Mouse (Mus musculus) layer of hippocampus, postnatal 14 days (tissue): ENCODE measurements at regions not wholly inside any gene's neighbourhood (a gene's known extent, or its start where the extent isn't known, plus 50 kb on each side); places are given as distances from the start of the nearest gene placed in this dataset.

Experiments
- DNase-seq, 2 experiments: peaks; one replicate each; pipeline ENCODE4 v3.0.0; 2021 to 2022; ENCODE audit warnings: low spot score in 2 of 2, mixed read lengths in 1 of 2

DNA sequence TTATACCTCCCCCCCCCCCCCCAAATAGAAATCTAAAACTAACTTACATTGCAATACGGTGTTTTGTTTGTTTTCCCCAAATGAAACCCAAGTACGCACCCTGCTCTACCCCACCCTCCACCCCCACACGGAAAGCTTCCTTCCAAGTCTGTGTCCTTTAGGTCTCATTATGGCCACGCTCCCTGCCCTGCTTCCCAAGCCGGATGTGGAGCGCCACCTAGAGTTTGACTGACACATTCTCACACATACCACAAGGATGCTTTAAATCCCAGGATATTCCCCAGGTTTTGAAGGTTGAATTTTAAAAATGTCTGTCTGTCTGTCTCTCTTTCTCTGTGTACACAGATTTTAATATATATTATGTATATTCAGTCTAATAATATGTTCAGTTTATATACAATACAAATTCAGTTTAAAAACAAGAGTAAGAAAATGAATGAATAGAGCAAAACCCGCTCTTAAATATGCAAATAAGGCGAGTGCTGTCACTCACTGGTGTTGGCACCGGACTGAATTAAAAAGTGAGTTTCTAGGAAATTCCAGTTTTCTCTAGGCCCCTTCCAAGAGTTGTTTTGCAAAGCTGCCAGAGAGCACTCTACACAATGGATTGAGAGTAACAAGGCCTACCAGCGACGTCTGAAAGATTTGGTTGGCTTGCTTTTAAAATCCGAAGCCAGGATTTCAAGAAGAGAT is 190.9 kb upstream of the Hmga2 start:
- peak; percentile 6 to 43 for DNase-seq

- DNase-seq, result no peak
Measured at GRCm38 (mm10) chr10:120666202-120666860, 190.1 kb upstream of the Hmga2 start.

DNA sequence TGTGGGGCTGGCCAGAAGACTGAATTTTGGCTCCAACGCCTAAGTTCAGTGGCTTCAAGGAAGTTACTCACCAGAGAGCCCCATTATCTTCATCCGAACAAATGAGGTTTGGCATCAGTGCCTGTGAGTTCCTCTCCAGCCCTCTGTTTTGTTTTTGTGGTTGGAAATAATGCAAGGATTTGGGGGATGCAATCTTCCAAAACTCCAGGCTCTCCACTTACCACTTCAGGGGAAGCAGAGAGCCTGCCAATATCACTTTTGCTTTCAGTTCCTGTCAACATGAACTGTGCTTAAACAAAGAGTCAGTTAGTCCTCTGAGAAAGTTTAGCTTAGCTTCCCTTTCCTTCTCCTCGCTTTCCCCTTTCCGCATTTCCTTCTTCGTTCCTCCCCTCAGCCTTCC is 189.4 kb upstream of the Hmga2 start:
- no peak for DNase-seq

DNA sequence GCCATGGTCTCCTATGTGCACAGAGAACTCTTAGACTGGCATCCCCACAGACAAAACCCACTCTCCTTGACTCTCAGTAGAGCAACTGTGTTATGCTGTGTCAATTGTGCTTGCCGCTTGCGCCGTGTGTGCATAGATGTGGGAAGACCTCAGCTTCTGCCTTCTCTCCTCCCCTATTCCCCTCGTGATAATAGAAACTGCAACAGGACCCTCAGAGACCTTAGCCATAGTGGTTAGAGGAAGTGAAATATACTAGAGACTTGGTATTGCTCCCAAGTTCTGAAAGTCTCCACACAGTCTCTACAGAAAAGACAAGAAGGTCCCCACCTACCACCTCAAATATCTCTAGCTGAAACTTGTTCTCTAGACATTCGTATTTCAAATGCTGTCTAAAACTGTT is 188.2 kb upstream of the Hmga2 start:
- no peak for DNase-seq

DNA sequence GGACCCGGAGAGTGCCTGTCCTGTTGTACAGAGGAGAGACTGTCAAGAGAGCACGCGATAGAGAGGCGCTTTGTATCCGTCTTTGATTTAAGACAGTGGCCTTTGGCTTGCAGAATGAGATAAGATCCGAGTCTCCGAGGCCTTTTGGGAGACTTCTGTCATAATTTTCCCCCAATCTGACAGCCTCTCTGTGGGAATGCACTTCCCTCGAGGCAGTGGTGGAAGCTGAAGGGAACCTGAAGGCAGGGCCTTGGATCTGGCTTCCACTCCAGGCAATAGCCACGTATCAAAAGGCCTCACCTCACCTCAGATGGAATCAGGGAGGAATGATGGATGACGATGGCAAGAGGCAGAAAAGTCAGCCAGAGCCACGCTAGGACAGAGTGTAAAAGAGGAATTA is 187.1 kb upstream of the Hmga2 start:
- no peak for DNase-seq

GRCm38 (mm10) chr10:120660503-120660902 is 184.2 kb upstream of the Hmga2 start:
- DNase-seq, result no peak

- no peak for DNase-seq
Measured at GRCm38 (mm10) chr10:120655238-120655931, 179.1 kb upstream of the Hmga2 start.

GRCm38 (mm10) chr10:120652525-120653215 is 176.4 kb upstream of the Hmga2 start:
- no peak for DNase-seq

- DNase-seq, result no peak
Measured at GRCm38 (mm10) chr10:120651845-120652244, 175.6 kb upstream of the Hmga2 start.

GRCm38 (mm10) chr10:120650336-120650735 is 174.1 kb upstream of the Hmga2 start:
- no peak for DNase-seq

GRCm38 (mm10) chr10:120648741-120649140 is 172.5 kb upstream of the Hmga2 start:
- DNase-seq, result no peak

DNA sequence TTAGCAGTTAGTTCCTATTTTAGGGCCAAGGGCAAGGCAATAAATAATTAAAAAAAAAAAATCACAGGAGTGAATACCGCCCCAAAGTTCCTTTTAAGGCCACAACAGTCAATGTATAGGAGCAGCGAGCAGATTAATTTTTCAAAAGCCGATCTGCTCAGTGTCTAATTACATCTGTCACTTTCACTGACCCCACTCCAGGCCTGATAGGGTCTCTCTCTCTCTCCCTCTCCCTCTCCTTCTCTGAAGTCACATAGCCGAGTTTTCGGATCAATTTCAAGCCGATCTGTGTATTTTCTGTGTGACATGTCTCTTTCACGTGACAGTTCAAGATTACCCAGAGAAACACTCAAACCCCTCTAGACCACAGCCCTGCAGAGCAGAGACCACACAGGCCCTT is 171.8 kb upstream of the Hmga2 start:
- no peak for DNase-seq

DNA sequence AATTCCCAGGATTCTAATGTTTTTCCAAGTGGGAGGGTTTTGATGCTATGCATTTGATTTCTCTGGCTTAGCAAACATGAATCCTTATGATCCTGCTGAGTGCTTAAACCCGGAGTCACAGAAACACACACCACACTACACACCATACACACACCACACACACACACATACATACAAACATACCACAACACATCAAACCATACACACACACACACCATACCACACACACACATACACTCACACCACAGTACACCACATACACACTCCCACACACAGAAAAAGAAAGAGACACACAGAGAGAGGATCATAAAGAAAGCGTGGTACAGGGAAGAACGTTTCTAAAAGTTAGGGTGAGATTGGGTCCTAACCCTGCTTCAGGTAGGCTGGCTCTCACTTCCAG is 171.1 kb upstream of the Hmga2 start:
- no peak for DNase-seq

DNA sequence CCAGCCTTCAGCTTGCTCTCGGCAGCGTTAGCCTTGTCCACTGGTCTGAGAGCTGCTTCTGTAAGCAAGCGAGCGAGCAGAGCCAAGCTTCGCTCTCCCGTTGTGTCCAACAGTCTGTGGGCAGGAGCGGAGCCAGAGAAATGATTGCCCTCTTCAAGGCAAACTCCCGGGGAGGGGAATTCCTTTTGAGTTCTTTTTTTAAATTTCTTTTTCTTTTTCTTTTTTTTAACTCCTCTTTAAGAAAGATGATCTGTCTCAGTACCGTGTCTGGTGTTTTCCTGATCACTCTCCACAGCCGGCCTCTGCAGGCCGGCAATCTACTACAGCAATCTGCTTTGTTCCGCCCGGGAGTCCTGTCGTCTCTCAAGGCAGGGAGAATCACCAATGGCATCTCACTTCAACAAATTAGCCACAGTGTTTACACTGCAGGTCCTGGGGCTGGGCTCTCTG is 170.6 kb upstream of the Hmga2 start:
- DNase-seq, result no peak

- DNase-seq, result no peak
Measured at GRCm38 (mm10) chr10:120640847-120641246, 164.6 kb upstream of the Hmga2 start.

DNA sequence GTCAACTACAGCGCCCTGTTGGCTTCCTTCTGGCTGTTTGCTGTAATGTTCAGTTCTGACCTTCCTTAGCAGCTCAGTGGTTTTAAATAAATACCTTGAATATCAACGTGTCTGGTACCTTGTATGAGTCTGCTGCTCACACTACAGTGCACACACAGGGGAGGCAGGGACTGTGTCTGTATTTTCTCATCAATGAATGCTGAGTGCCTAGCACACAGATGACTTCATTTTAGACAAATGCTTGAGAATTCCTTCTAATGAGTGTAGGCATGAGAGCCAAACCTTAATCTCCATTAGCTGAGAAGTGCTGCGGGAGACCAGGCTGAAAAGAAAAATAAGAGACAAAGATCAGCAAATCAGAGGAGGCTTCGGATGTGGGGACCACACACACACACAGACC is 162.0 kb upstream of the Hmga2 start:
- no peak for DNase-seq

GRCm38 (mm10) chr10:120635818-120636543 is 159.7 kb upstream of the Hmga2 start:
- DNase-seq, result peak; percentile 24 to 51

- no peak for DNase-seq
Measured at GRCm38 (mm10) chr10:120635194-120635593, 158.9 kb upstream of the Hmga2 start.

GRCm38 (mm10) chr10:120632071-120632470 is 155.8 kb upstream of the Hmga2 start:
- no peak for DNase-seq

DNA sequence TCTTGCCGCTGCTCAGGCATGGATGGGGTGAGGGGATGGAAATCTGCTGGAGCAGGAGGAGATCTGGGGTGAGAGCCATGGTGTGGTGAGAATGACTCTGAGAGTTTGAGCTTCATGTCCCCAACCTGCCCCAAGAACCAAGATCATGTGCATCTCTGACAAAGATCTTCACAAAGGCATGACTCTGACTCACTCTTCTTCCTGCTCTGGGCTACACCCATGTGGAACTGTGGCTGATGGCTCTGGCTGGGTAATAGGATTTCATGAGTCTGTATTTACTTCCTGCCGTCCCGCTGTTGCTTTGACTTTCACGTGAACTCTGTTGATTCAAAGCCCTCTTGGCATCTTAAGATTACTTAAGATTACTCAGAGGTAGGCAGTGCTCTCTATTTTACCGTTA is 151.8 kb upstream of the Hmga2 start:
- DNase-seq, result no peak

- DNase-seq, result no peak
Measured at GRCm38 (mm10) chr10:120625474-120625873, 149.2 kb upstream of the Hmga2 start.
